Mouse (Mus musculus) adrenal gland, postnatal 25 days (tissue): ENCODE data around the gene Sptbn1. TPM values are rescaled to one million over a fixed set of nuclear protein-coding genes. Genes with fewer than 3 reads are reported as not detected.

Experiments
- DNase-seq: peaks from one replicate; pipeline ENCODE4 v3.0.0; 2021; ENCODE audit warnings: mixed read lengths
- total RNA-seq: library from RNA; stranded (reverse); gene quantifications from 2 replicates; pipeline ENCODE4 v1.2.3, GENCODE M21; 2021

Gene Sptbn1
- total RNA-seq, 1 experiment from 2014 or later, result 406 TPM

- DNase-seq, result no peak
These were observed 96.3 kb downstream of the Sptbn1 start for GRCm38 (mm10) chr11:30171586-30172178.

GRCm38 (mm10) chr11:30171184-30171583 is 96.8 kb downstream of the Sptbn1 start:
- DNase-seq, result no peak

- DNase-seq, result no peak
These were observed 101.4 kb downstream of the Sptbn1 start for GRCm38 (mm10) chr11:30166551-30166922.

GRCm38 (mm10) chr11:30165861-30166550 is 102.0 kb downstream of the Sptbn1 start:
- no peak for DNase-seq

GRCm38 (mm10) chr11:30164515-30165214 is 103.3 kb downstream of the Sptbn1 start:
- no peak for DNase-seq

- DNase-seq, result no peak
These were observed 104.1 kb downstream of the Sptbn1 start for GRCm38 (mm10) chr11:30163870-30164269.

- no peak for DNase-seq
These were observed 104.9 kb downstream of the Sptbn1 start for GRCm38 (mm10) chr11:30163081-30163480.

- no peak for DNase-seq
These were observed 106.2 kb downstream of the Sptbn1 start for GRCm38 (mm10) chr11:30161744-30162143.

GRCm38 (mm10) chr11:30161173-30161650 is 106.8 kb downstream of the Sptbn1 start:
- peak; percentile 32 for DNase-seq

GRCm38 (mm10) chr11:30160625-30161172 is 107.3 kb downstream of the Sptbn1 start:
- no peak for DNase-seq

GRCm38 (mm10) chr11:30159545-30160255 is 108.3 kb downstream of the Sptbn1 start:
- DNase-seq, result no peak

GRCm38 (mm10) chr11:30158028-30158700 is 109.8 kb downstream of the Sptbn1 start:
- no peak for DNase-seq

- no peak for DNase-seq
These were observed 112.1 kb downstream of the Sptbn1 start for GRCm38 (mm10) chr11:30155887-30156286.

GRCm38 (mm10) chr11:30154980-30155379 is 113.0 kb downstream of the Sptbn1 start:
- no peak for DNase-seq

GRCm38 (mm10) chr11:30148888-30149287 is 119.1 kb downstream of the Sptbn1 start:
- no peak for DNase-seq

- DNase-seq, result no peak
These were observed 119.6 kb downstream of the Sptbn1 start for GRCm38 (mm10) chr11:30148378-30148777.

GRCm38 (mm10) chr11:30147882-30148281 is 120.1 kb downstream of the Sptbn1 start:
- DNase-seq, result no peak

GRCm38 (mm10) chr11:30143090-30143489 is 124.9 kb downstream of the Sptbn1 start:
- DNase-seq, result no peak

- DNase-seq, result no peak
These were observed 128.7 kb downstream of the Sptbn1 start for GRCm38 (mm10) chr11:30139165-30139826.

- no peak for DNase-seq
These were observed 130.9 kb downstream of the Sptbn1 start for GRCm38 (mm10) chr11:30137081-30137480.

GRCm38 (mm10) chr11:30134058-30134457 is 133.9 kb downstream of the Sptbn1 start:
- DNase-seq, result no peak
